Mouse (Mus musculus) embryonic facial prominence, embryonic 10.5 days (tissue): Measurements from ENCODE around the gene Pdss2. TPM values are rescaled to one million over a fixed set of nuclear protein-coding genes. Genes with fewer than 3 reads are reported as not detected.

Experiments
- DNase-seq: peaks from one replicate; pipeline ENCODE4 v3.0.0-alpha.2; 2017; ENCODE audit warnings: low spot score
- H3K27ac ChIP-seq: fragments of 300-500 bp; sonication (generic); replicated peaks from 2 replicates; pipeline ENCODE4 v1.5.1; 2016; ENCODE audit warnings: mild to moderate bottlenecking
- H3K27me3 ChIP-seq: fragments of 300-500 bp; sonication (generic); replicated peaks from 2 replicates; pipeline ENCODE4 v1.6.1; 2016; ENCODE audit warnings: low read depth, mild to moderate bottlenecking; ENCODE audit not compliant: poor library complexity, severe bottlenecking
- H3K36me3 ChIP-seq: fragments of 300-500 bp; sonication (generic); replicated peaks from 2 replicates; pipeline ENCODE4 v1.6.1; 2016; ENCODE audit warnings: mild to moderate bottlenecking, moderate library complexity
- H3K4me1 ChIP-seq: fragments of 300-500 bp; sonication (generic); 2 replicates; pipeline ENCODE4 v1.6.1; 2016
- H3K4me3 ChIP-seq: fragments of 300-500 bp; sonication (generic); 2 replicates; pipeline ENCODE4 v1.5.1; 2016; ENCODE audit warnings: mild to moderate bottlenecking, moderate library complexity
- H3K9me3 ChIP-seq: fragments of 300-500 bp; sonication (generic); 2 replicates; pipeline ENCODE4 v1.6.1; 2016; ENCODE audit warnings: mild to moderate bottlenecking
- WGBS: fragments of 180-500 bp; shearing (Covaris S2); methylation state at CpG from one replicate; pipeline ENCODE4 v1.1.7; 2016; 5-methylcytosine and 5-hydroxymethylcytosine counted together
- polyA plus RNA-seq: library from polyadenylated mRNA; unstranded; fragments of >200 nt; fragmentation: Nextera tagmentation; extraction: Ambion mirVana; gene quantifications from 2 replicates; pipeline ENCODE4 v1.2.1, GENCODE M21; 2016

Pdss2 gene
- polyA plus RNA-seq, 1 experiment from 2014 or later = 15.9 TPM

GRCm38 (mm10) chr10:43439492-43439941 is 218.2 kb downstream of the Pdss2 start:
- Histone ChIP-seq H3K4me3 (no peak overlapping the region), H3K36me3 (peaks cover 5% of the 10 kb centered on the region; the same call in 1 of the 2 replicates), H3K27me3 (no peaks in the 10 kb centered on the region), H3K9me3 (no peaks in the 10 kb centered on the region), H3K27ac (peak overlapping the region; percentile 72), H3K4me1 (peaks cover 40% of the 10 kb centered on the region)
- DNase-seq = peak; percentile 52
- WGBS = 9% methylated on average over 7 of the region's 7 CpGs

- Histone ChIP-seq H3K27ac (peak overlapping the region; percentile 63), H3K36me3 (peaks cover 5% of the 10 kb centered on the region; the same call in 1 of the 2 replicates), H3K27me3 (no peaks in the 10 kb centered on the region), H3K9me3 (no peaks in the 10 kb centered on the region), H3K4me3 (no peak overlapping the region), H3K4me1 (peaks cover 40% of the 10 kb centered on the region)
- DNase-seq = peak; percentile 44
- WGBS = 43% methylated on average over 13 of the region's 13 CpGs
These were observed 218.8 kb downstream of the Pdss2 start for GRCm38 (mm10) chr10:43440050-43440449.

- no peaks in the 10 kb centered on the region; the same call in 1 of the 2 replicates for H3K36me3 ChIP-seq
- no peak overlapping the region for H3K4me3 ChIP-seq
- peak; percentile 42 for DNase-seq
- H3K27ac ChIP-seq = peak overlapping the region; percentile 63
- H3K9me3 ChIP-seq = 0 out of 2 replicates have a peak, but pooled peaks cover 4% of the 10 kb centered on the region
- no peaks in the 10 kb centered on the region for H3K27me3 ChIP-seq
- peaks cover 40% of the 10 kb centered on the region for H3K4me1 ChIP-seq
- 47% methylated on average over 15 of the region's 15 CpGs for WGBS
These were observed 219.9 kb downstream of the Pdss2 start for GRCm38 (mm10) chr10:43440981-43441740.

- Histone ChIP-seq H3K4me1 (peaks cover 14% of the 10 kb centered on the region), H3K27me3 (0 out of 2 replicates have a peak, but pooled peaks cover 11% of the 10 kb centered on the region), H3K9me3 (0 out of 2 replicates have a peak, but pooled peaks cover 4% of the 10 kb centered on the region), H3K27ac (no peak overlapping the region), H3K36me3 (no peaks in the 10 kb centered on the region), H3K4me3 (no peak overlapping the region)
- 94% methylated on average over 3 of the region's 3 CpGs for WGBS
- DNase-seq = no peak
These were observed 227.4 kb downstream of the Pdss2 start for GRCm38 (mm10) chr10:43448656-43449055.

GRCm38 (mm10) chr10:43451848-43452662 is 230.8 kb downstream of the Pdss2 start:
- Histone ChIP-seq H3K4me3 (peak overlapping the region; percentile 33), H3K27ac (peak overlapping the region; percentile 25), H3K36me3 (no peaks in the 10 kb centered on the region), H3K9me3 (no peaks in the 10 kb centered on the region), H3K4me1 (peaks cover 20% of the 10 kb centered on the region), H3K27me3 (0 out of 2 replicates have a peak, but pooled peaks cover 11% of the 10 kb centered on the region)
- peak; percentile 79 for DNase-seq
- WGBS = 32% methylated on average over 16 of the region's 16 CpGs

- 0 out of 2 replicates have a peak, but pooled peaks cover 11% of the 10 kb centered on the region for H3K27me3 ChIP-seq
- H3K9me3 ChIP-seq = no peaks in the 10 kb centered on the region
- H3K4me3 ChIP-seq = peak overlapping the region; percentile 33
- 17% methylated on average over 5 of the region's 5 CpGs for WGBS
- H3K4me1 ChIP-seq = peaks cover 20% of the 10 kb centered on the region
- DNase-seq = no peak
- H3K27ac ChIP-seq = peak overlapping the region; percentile 25
- no peaks in the 10 kb centered on the region for H3K36me3 ChIP-seq
These were observed 231.3 kb downstream of the Pdss2 start for GRCm38 (mm10) chr10:43452663-43452996.

- DNase-seq = no peak
These were observed 232.9 kb downstream of the Pdss2 start for GRCm38 (mm10) chr10:43454219-43454618.

GRCm38 (mm10) chr10:43454671-43455070 is 233.4 kb downstream of the Pdss2 start:
- DNase-seq = no peak
- Histone ChIP-seq H3K27me3 (0 out of 2 replicates have a peak, but pooled peaks cover 11% of the 10 kb centered on the region), H3K36me3 (no peaks in the 10 kb centered on the region), H3K9me3 (no peaks in the 10 kb centered on the region), H3K4me1 (peaks cover 20% of the 10 kb centered on the region), H3K27ac (no peak overlapping the region), H3K4me3 (no peak overlapping the region)
- 92% methylated on average over 3 of the region's 3 CpGs for WGBS

More at GRCm38 (mm10) chr10:43454219-43454618, 232.9 kb downstream of the Pdss2 start:
- H3K27me3 ChIP-seq = 0 out of 2 replicates have a peak, but pooled peaks cover 11% of the 10 kb centered on the region
- H3K9me3 ChIP-seq = no peaks in the 10 kb centered on the region
- 81% methylated on average over 1 of the region's 1 CpGs for WGBS
- no peaks in the 10 kb centered on the region for H3K36me3 ChIP-seq
- H3K27ac ChIP-seq = no peak overlapping the region
- no peak overlapping the region for H3K4me3 ChIP-seq
- H3K4me1 ChIP-seq = peaks cover 20% of the 10 kb centered on the region

GRCm38 (mm10) chr10:43462821-43463220 is 241.5 kb downstream of the Pdss2 start:
- Histone ChIP-seq H3K4me1 (peaks cover 8% of the 10 kb centered on the region), H3K4me3 (no peak overlapping the region), H3K27ac (no peak overlapping the region), H3K9me3 (no peaks in the 10 kb centered on the region), H3K36me3 (no peaks in the 10 kb centered on the region), H3K27me3 (no peaks in the 10 kb centered on the region)
- DNase-seq = no peak
- 86% methylated on average over 5 of the region's 5 CpGs for WGBS

GRCm38 (mm10) chr10:43463227-43463626 is 241.9 kb downstream of the Pdss2 start:
- no peak overlapping the region for H3K27ac ChIP-seq
- no peaks in the 10 kb centered on the region for H3K9me3 ChIP-seq
- WGBS = 62% methylated on average over 3 of the region's 3 CpGs
- no peak overlapping the region for H3K4me3 ChIP-seq
- peaks cover 10% of the 10 kb centered on the region for H3K4me1 ChIP-seq
- H3K36me3 ChIP-seq = no peaks in the 10 kb centered on the region
- H3K27me3 ChIP-seq = no peaks in the 10 kb centered on the region
- DNase-seq = no peak

- no peaks in the 10 kb centered on the region for H3K36me3 ChIP-seq
- 90% methylated on average over 2 of the region's 2 CpGs for WGBS
These were observed 244.9 kb downstream of the Pdss2 start for GRCm38 (mm10) chr10:43466223-43466622.

GRCm38 (mm10) chr10:43467659-43468058 is 246.4 kb downstream of the Pdss2 start:
- peak; percentile 26 for DNase-seq
- Histone ChIP-seq H3K9me3 (no peaks in the 10 kb centered on the region), H3K4me3 (no peak overlapping the region), H3K27me3 (no peaks in the 10 kb centered on the region), H3K27ac (no peak overlapping the region), H3K4me1 (peaks cover 10% of the 10 kb centered on the region), H3K36me3 (no peaks in the 10 kb centered on the region)
- 42% methylated on average over 13 of the region's 13 CpGs for WGBS

More at GRCm38 (mm10) chr10:43466223-43466622, 244.9 kb downstream of the Pdss2 start:
- H3K27ac ChIP-seq = no peak overlapping the region
- no peaks in the 10 kb centered on the region for H3K9me3 ChIP-seq
- DNase-seq = no peak
- H3K27me3 ChIP-seq = no peaks in the 10 kb centered on the region
- peaks cover 10% of the 10 kb centered on the region for H3K4me1 ChIP-seq
- H3K4me3 ChIP-seq = no peak overlapping the region
